Mouse (Mus musculus) bone marrow, adult 2 months (tissue): ENCODE measurements at regions not wholly inside any gene's neighbourhood (a gene's known extent, or its start where the extent isn't known, plus 50 kb on each side); places are given as distances from the start of the nearest gene placed in this dataset.

Experiments
- CTCF ChIP-seq: fragments of 200-500 bp; IDR thresholded peaks from 2 replicates; pipeline ENCODE4 v1.5.1; 2011; ENCODE audit warnings: low read length, control low read depth; ENCODE audit not compliant: control insufficient read depth, insufficient read depth
- POLR2A ChIP-seq: fragments of 200-500 bp; IDR thresholded peaks from 2 replicates; pipeline ENCODE4 v1.6.1; 2011; ENCODE audit warnings: low read depth, mild to moderate bottlenecking, control low read depth, low read length, borderline replicate concordance; ENCODE audit not compliant: control insufficient read depth

- TF ChIP-seq CTCF, result no peak
- no peak for TF ChIP-seq POLR2A
Measured at GRCm38 (mm10) chr1:186317285-186317684, 200.2 kb upstream of the Lyplal1 start.
